Mouse (Mus musculus) kidney, postnatal 0 days (tissue): Measurements from ENCODE around the gene Rab44. TPM values are rescaled to one million over a fixed set of nuclear protein-coding genes. Genes with fewer than 3 reads are reported as not detected.

Experiments
- ATAC-seq: fragments of 200-750 bp; cut with Nextera tagmentation; replicated peaks from 2 replicates; pipeline ENCODE4 v1.8.0; 2017; ENCODE audit warnings: low read depth, moderate number of reproducible peaks, moderate TSS enrichment, moderate library complexity; ENCODE audit not compliant: low FRiP score
- DNase-seq: peaks from one replicate; pipeline ENCODE4 v3.0.0-alpha.2; 2016; ENCODE audit warnings: low spot score
- H3K27ac ChIP-seq: fragments of 300-500 bp; sonication (generic); 2 replicates; pipeline ENCODE4 v1.5.1; 2014; ENCODE audit warnings: mild to moderate bottlenecking
- H3K27me3 ChIP-seq: fragments of 300-500 bp; sonication (generic); 2 replicates; pipeline ENCODE4 v1.6.1; 2014; ENCODE audit warnings: low read length, mixed read lengths; ENCODE audit not compliant: insufficient read depth
- H3K36me3 ChIP-seq: fragments of 300-500 bp; sonication (generic); 2 replicates; pipeline ENCODE4 v1.6.1; 2014; ENCODE audit warnings: low read length, mixed read lengths; ENCODE audit not compliant: insufficient read depth
- H3K4me1 ChIP-seq: fragments of 300-500 bp; sonication (generic); replicated peaks from 2 replicates; pipeline ENCODE4 v1.6.1; 2014; ENCODE audit warnings: antibody characterized with exemption, low read length, mixed read lengths; ENCODE audit not compliant: insufficient read depth
- H3K4me2 ChIP-seq: fragments of 300-500 bp; sonication (generic); 2 replicates; pipeline ENCODE4 v1.6.1; 2014; ENCODE audit warnings: mild to moderate bottlenecking, low read length, moderate library complexity, mixed read lengths
- H3K4me3 ChIP-seq: fragments of 300-500 bp; sonication (generic); replicated peaks from 2 replicates; pipeline ENCODE4 v1.5.1; 2014; ENCODE audit warnings: low read depth, low read length
- H3K9ac ChIP-seq: fragments of 300-500 bp; sonication (generic); 2 replicates; pipeline ENCODE4 v1.6.1; 2014; ENCODE audit warnings: low read depth, low read length
- H3K9me3 ChIP-seq: fragments of 300-500 bp; sonication (generic); replicated peaks from 2 replicates; pipeline ENCODE4 v1.6.1; 2016; ENCODE audit warnings: low read length, inconsistent platforms, mixed read lengths
- CTCF ChIP-seq: IDR thresholded peaks from 2 replicates; pipeline ENCODE4 v1.5.1; 2016; ENCODE audit warnings: antibody characterized with exemption, low read depth, mild to moderate bottlenecking, moderate library complexity
- WGBS: fragments of 180-500 bp; shearing (Covaris S2); extraction: QIAGEN DNeasy Blood & Tissue Kit; methylation state at CpG from one replicate; pipeline ENCODE4 v1.1.7; 2014; 5-methylcytosine and 5-hydroxymethylcytosine counted together
- polyA plus RNA-seq: library from polyadenylated mRNA; unstranded; fragments of >200 nt; fragmentation: Nextera tagmentation; extraction: Ambion mirVana; gene quantifications from 2 replicates; pipeline ENCODE4 v1.2.1, GENCODE M21; 2015

The Rab44 gene
- polyA plus RNA-seq, 1 experiment from 2014 or later: 0.21 TPM

GRCm38 (mm10) chr17:29085266-29085665 lies 28.7 kb upstream of the Rab44 start:
- H3K27ac ChIP-seq: no peak overlapping the region
- no peaks in the 10 kb centered on the region for H3K9me3 ChIP-seq
- no peaks in the 10 kb centered on the region; the same call in 1 of the 2 replicates for H3K4me1 ChIP-seq
- WGBS: 72% methylated on average over 10 of the region's 10 CpGs
- H3K9ac ChIP-seq: no peak overlapping the region
- no peak overlapping the region for H3K4me3 ChIP-seq
- TF ChIP-seq CTCF: no peak
- no peaks in the 10 kb centered on the region for H3K27me3 ChIP-seq
- DNase-seq: no peak
- no peaks in the 10 kb centered on the region for H3K36me3 ChIP-seq
- H3K4me2 ChIP-seq: no peak overlapping the region
- ATAC-seq: no peak

GRCm38 (mm10) chr17:29086916-29087315 lies 27.0 kb upstream of the Rab44 start:
- ATAC-seq (no peak), DNase-seq (no peak)
- TF ChIP-seq CTCF: no peak
- Histone ChIP-seq H3K36me3 (no peaks in the 10 kb centered on the region), H3K4me1 (no peaks in the 10 kb centered on the region), H3K27ac (no peak overlapping the region), H3K4me2 (no peak overlapping the region), H3K27me3 (no peaks in the 10 kb centered on the region), H3K9ac (no peak overlapping the region), H3K4me3 (no peak overlapping the region), H3K9me3 (no peaks in the 10 kb centered on the region)
- 80% methylated on average over 4 of the region's 4 CpGs for WGBS

GRCm38 (mm10) chr17:29090776-29091175 lies 23.2 kb upstream of the Rab44 start, which contains the start of gene Cdkn1a:
TSS of gene Cdkn1a (plus strand) at chr17:29090976.
- 0 out of 2 replicates have a peak, but pooled peaks cover 2% of the 10 kb centered on the region for H3K27me3 ChIP-seq
- H3K9me3 ChIP-seq: no peaks in the 10 kb centered on the region
- no peak within 1 kb of the TSS for H3K4me3 ChIP-seq
- no peak for TF ChIP-seq CTCF
- WGBS: 85% methylated on average over 3 of the region's 3 CpGs
- no peak within 1 kb of the TSS for H3K27ac ChIP-seq
- DNase-seq (no peak), ATAC-seq (no peak)
- H3K36me3 ChIP-seq: no peaks in the 10 kb centered on the region
- no peak within 1 kb of the TSS for H3K4me2 ChIP-seq
- H3K4me1 ChIP-seq: 0 out of 2 replicates have a peak, but pooled peaks cover 5% of the 10 kb centered on the region
- H3K9ac ChIP-seq: no peak within 1 kb of the TSS

GRCm38 (mm10) chr17:29091348-29091944 lies 22.5 kb upstream of the Rab44 start:
- Histone ChIP-seq H3K4me1 (0 out of 2 replicates have a peak, but pooled peaks cover 5% of the 10 kb centered on the region), H3K27ac (no peak overlapping the region), H3K9me3 (no peaks in the 10 kb centered on the region), H3K9ac (no peak overlapping the region), H3K4me2 (no peak overlapping the region), H3K36me3 (no peaks in the 10 kb centered on the region), H3K27me3 (0 out of 2 replicates have a peak, but pooled peaks cover 2% of the 10 kb centered on the region), H3K4me3 (no peak overlapping the region)
- TF ChIP-seq CTCF: no peak
- no peak for ATAC-seq
- no peak for DNase-seq
- 35% methylated on average over 6 of the region's 6 CpGs for WGBS

- Histone ChIP-seq H3K27ac (no peak overlapping the region), H3K4me3 (no peak overlapping the region), H3K4me2 (no peak overlapping the region), H3K9me3 (no peaks in the 10 kb centered on the region), H3K36me3 (no peaks in the 10 kb centered on the region), H3K9ac (no peak overlapping the region), H3K4me1 (0 out of 2 replicates have a peak, but pooled peaks cover 5% of the 10 kb centered on the region), H3K27me3 (0 out of 2 replicates have a peak, but pooled peaks cover 2% of the 10 kb centered on the region)
- TF ChIP-seq CTCF: no peak
- 51% methylated on average over 5 of the region's 5 CpGs for WGBS
- no peak for DNase-seq
- ATAC-seq: no peak
Observed at GRCm38 (mm10) chr17:29092497-29092896, 21.4 kb upstream of the Rab44 start.

- DNase-seq (peak; percentile 89), ATAC-seq (peak; percentile 80)
- Histone ChIP-seq H3K27me3 (0 out of 2 replicates have a peak, but pooled peaks cover 2% of the 10 kb centered on the region), H3K9me3 (no peaks in the 10 kb centered on the region), H3K27ac (peak overlapping the region; percentile 78), H3K9ac (peak overlapping the region; percentile 77), H3K36me3 (no peaks in the 10 kb centered on the region), H3K4me3 (peak overlapping the region; percentile 61), H3K4me2 (peak overlapping the region; percentile 82), H3K4me1 (0 out of 2 replicates have a peak, but pooled peaks cover 5% of the 10 kb centered on the region)
- TF ChIP-seq CTCF: no peak
- 6% methylated on average over 34 of the region's 36 CpGs for WGBS
Observed at GRCm38 (mm10) chr17:29093110-29093952, 20.6 kb upstream of the Rab44 start.
